Mouse (Mus musculus): Measurements from ENCODE around the gene Atp6v1f. TPM values are rescaled to one million over a fixed set of nuclear protein-coding genes. Genes with fewer than 3 reads are reported as not detected.

Gene Atp6v1f
- total RNA-seq, 2 experiments from 2014 or later: 167 to 168 TPM

GRCm38 (mm10) chr6:29509086-29509485, 41.6 kb downstream of the Atp6v1f start:
- no peak for ATAC-seq (replicated peaks; ENCODE audit: low FRiP score, low TSS enrichment, poor library complexity, severe bottlenecking)

GRCm38 (mm10) chr6:29513284-29513683, 45.8 kb downstream of the Atp6v1f start:
- ATAC-seq (replicated peaks; ENCODE audit: low FRiP score, low TSS enrichment, poor library complexity, severe bottlenecking): peak; percentile 48; the same call in 1 of the 2 replicates

GRCm38 (mm10) chr6:29517139-29517538, 49.6 kb downstream of the Atp6v1f start:
- ATAC-seq (replicated peaks; ENCODE audit: low FRiP score, low TSS enrichment, poor library complexity, severe bottlenecking): peak; percentile 86

Other genes starting within 250 kb of the Atp6v1f start
- 13.4 and 16.4 TPM in 2 replicates for gene Hilpda, start 195.2 kb upstream of the Atp6v1f start, total RNA-seq (2014; fragmentation: Nextera tagmentation)
- 6.9 and 13.5 TPM in 2 replicates for gene Hilpda, start 195.2 kb upstream of the Atp6v1f start, total RNA-seq (2017)
- gene Fam71f2, start 188.1 kb upstream of the Atp6v1f start, total RNA-seq (2014; fragmentation: Nextera tagmentation): 8.3 TPM in 1 of 2 replicates, not detected in the other
- not detected in 2 replicates for gene Fam71f2, start 188.1 kb upstream of the Atp6v1f start, total RNA-seq (2017)
- gene Fam71f1, start 148.6 kb upstream of the Atp6v1f start, total RNA-seq (2014; fragmentation: Nextera tagmentation): not detected in 2 replicates
- not detected in 2 replicates for gene Fam71f1, start 148.6 kb upstream of the Atp6v1f start, total RNA-seq (2017)
- 46.1 and 46.8 TPM in 2 replicates for gene Calu, start 119.6 kb upstream of the Atp6v1f start, total RNA-seq (2014; fragmentation: Nextera tagmentation)
- 157 and 164 TPM in 2 replicates for gene Calu, start 119.6 kb upstream of the Atp6v1f start, total RNA-seq (2017)
- gene Opn1sw, start 79.2 kb upstream of the Atp6v1f start, total RNA-seq (2014; fragmentation: Nextera tagmentation): not detected in 2 replicates
- gene Opn1sw, start 79.2 kb upstream of the Atp6v1f start, total RNA-seq (2017): not detected in 2 replicates
- gene Ccdc136, start 71.4 kb upstream of the Atp6v1f start, total RNA-seq (2014; fragmentation: Nextera tagmentation): not detected in 2 replicates
- gene Ccdc136, start 71.4 kb upstream of the Atp6v1f start, total RNA-seq (2017): not detected in 2 replicates
- gene Flnc, start 34.5 kb upstream of the Atp6v1f start, total RNA-seq (2014; fragmentation: Nextera tagmentation): not detected in 2 replicates
- not detected in 2 replicates for gene Flnc, start 34.5 kb upstream of the Atp6v1f start, total RNA-seq (2017)
- gene Atp6v1fnb, start 3.7 kb downstream of the Atp6v1f start, total RNA-seq (2014; fragmentation: Nextera tagmentation): not detected in 2 replicates
- gene Atp6v1fnb, start 3.7 kb downstream of the Atp6v1f start, total RNA-seq (2017): not detected in 2 replicates
- gene Kcp, start 40.2 kb downstream of the Atp6v1f start, total RNA-seq (2014; fragmentation: Nextera tagmentation): not detected in 2 replicates
- gene Kcp, start 40.2 kb downstream of the Atp6v1f start, total RNA-seq (2017): not detected in 2 replicates
- 0.59 and 1.1 TPM in 2 replicates for gene Irf5, start 58.9 kb downstream of the Atp6v1f start, total RNA-seq (2014; fragmentation: Nextera tagmentation)
- 0.99 and 5.9 TPM in 2 replicates for gene Irf5, start 58.9 kb downstream of the Atp6v1f start, total RNA-seq (2017)
- 117 and 122 TPM in 2 replicates for gene Tnpo3, start 142.2 kb downstream of the Atp6v1f start, total RNA-seq (2014; fragmentation: Nextera tagmentation)
- 76.6 and 89.5 TPM in 2 replicates for gene Tnpo3, start 142.2 kb downstream of the Atp6v1f start, total RNA-seq (2017)
- 88.1 and 106 TPM in 2 replicates for gene Tspan33, start 226.5 kb downstream of the Atp6v1f start, total RNA-seq (2014; fragmentation: Nextera tagmentation)
- 36.2 and 60.3 TPM in 2 replicates for gene Tspan33, start 226.5 kb downstream of the Atp6v1f start, total RNA-seq (2017)